Mouse (Mus musculus): Measurements from ENCODE around the gene Gm37240.

- TF ChIP-seq GATA1 (IDR thresholded peaks at IDR 0.05; ENCODE audit: borderline replicate concordance, low read length) = no peak
- no peak for TF ChIP-seq CTCF (IDR thresholded peaks at IDR 0.05; ENCODE audit: low read depth, low read length)
Measured at GRCm38 (mm10) chr3:85197148-85197547, 690.2 kb downstream of the Gm37240 start.
